Mouse (Mus musculus) retina, postnatal 7 days (tissue): ENCODE results near the gene Brf1.
A peak's percentile ranks its signal among the peaks of the same experiment; 100 is the strongest.

Experiments
- DNase-seq: peaks from one replicate; pipeline ENCODE4 v3.0.0-alpha.2; 2012; ENCODE audit warnings: low read depth, low spot score

The Brf1 gene

GRCm38 (mm10) chr12:112940238-112940637 is 60.3 kb downstream of the Brf1 start:
- DNase-seq, result no peak

DNA sequence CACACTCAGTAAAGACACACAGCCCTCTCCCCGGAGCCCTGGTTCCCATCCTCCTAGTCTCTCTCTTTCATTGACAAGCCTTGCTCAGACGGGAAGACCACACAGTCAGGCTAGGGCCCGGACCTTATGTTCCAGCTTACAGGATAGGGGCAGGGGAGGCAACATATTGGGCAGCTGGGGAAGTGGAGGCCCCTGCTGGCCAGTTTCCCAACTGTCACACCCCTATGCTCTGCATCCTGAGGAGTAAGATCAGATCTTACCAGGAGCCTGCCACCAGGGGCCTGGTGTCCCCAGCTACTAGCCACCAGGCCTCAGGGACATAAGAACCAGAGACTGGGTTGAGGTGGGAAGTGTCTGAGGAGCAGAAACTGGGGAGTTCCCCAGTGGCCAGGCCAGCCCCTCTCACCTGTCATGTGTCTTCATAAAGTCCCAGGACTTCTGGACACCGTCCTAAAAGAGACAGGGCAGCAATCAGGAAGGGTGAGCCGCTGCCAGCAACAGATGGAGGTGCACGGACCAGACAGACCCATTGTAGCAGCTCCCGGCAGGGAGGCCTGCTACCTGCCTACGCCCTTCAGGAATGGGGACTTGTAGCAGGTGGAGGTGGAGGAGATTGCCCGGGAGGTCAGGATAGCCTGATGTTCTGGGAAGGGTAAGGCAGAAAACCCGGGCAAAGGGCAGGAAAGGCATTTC is 61.5 kb downstream of the Brf1 start:
- DNase-seq, result peak; percentile 40

- DNase-seq, result no peak
Observed at GRCm38 (mm10) chr12:112938366-112938765, 62.1 kb downstream of the Brf1 start.

DNA sequence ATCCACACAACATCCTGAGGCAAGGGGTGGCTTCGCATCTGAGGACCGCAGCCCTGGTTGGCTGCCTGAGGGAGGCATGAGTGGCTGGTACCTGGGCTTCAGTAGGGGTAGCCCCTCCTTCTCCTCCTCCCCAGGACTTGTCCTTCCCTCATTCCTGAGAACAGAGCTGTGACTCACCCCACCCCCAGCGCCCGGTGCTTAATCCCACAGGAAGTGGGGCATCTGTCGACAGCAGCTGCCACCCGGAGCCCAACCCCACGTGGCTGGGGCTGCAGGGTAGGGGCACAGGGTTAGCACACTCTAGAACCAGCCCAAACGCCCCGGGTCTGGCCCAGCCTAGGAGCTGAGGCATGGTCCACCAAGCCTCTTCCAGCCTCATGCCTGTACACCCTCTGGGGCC is 62.6 kb downstream of the Brf1 start:
- peak; percentile 59 for DNase-seq

- no peak for DNase-seq
Observed at GRCm38 (mm10) chr12:112932647-112933046, 67.9 kb downstream of the Brf1 start.

- peak; percentile 54 for DNase-seq
Observed at GRCm38 (mm10) chr12:112929562-112930352, 70.7 kb downstream of the Brf1 start, which contains the start of gene Jag2. TSS of gene Jag2 (minus strand) at chr12:112929776.

GRCm38 (mm10) chr12:112928401-112929241 is 71.9 kb downstream of the Brf1 start:
- peak; percentile 43 for DNase-seq

DNA sequence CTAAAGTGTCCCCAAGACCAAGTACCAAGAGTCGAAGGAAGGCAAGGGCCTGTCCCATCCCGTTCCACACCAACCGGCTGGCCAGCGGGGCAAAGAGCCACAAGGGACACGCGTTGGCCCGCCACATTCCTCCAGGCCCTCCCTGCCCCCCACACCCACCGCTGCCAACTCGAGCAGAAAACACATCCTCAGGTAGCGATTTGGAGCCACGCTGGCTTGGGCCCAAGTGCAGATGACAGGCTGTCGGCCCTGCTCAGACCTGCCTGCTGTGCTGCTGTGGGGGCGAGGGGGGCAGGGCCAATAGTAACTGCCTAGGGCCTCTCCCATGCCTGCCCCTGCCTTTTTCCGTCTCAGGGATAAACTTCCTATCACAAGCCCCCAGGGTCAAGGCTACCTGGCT is 73.2 kb downstream of the Brf1 start:
- DNase-seq, result no peak

DNA sequence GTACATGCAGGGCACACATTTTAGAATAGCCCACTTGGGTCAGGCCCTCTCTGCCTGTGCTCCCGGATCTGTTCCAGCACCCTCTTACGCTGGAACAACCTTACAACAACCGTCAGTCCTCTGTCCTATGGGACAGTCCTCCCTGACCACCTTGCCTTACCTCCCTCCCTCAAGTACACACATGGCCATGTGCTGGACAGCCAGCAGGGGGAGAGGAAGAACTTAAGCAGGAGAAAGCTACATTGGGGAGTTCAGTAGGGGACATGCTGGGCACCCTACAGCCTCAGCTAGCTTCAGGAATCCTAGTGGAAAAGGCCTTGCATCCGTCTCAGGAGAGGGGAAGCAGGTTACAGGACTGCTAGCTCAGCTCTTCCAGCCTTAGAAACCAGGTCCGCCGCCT is 74.6 kb downstream of the Brf1 start:
- no peak for DNase-seq

DNA sequence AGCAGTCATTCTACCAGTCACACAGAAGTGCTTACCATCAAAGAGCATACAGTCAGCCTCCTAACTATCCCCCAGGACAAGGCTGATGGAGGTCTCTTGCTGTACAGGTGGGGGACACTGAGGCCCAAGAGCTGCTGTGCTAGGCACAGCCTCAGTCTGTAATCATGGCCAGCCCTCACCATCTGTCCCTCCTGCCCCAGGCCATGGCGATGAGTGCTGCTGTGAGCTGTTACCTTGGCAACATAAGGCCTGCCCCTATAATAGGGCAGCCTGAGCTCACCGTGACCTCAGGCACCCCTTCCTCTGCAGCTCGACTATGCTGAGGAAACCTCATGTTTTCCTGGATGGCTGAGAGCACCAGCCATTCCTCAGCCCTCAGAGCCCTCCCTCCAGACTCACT is 78.0 kb downstream of the Brf1 start:
- no peak for DNase-seq

GRCm38 (mm10) chr12:112921518-112921917 is 79.0 kb downstream of the Brf1 start:
- DNase-seq, result no peak

- DNase-seq, result no peak
Observed at GRCm38 (mm10) chr12:112917906-112918305, 82.6 kb downstream of the Brf1 start.

DNA sequence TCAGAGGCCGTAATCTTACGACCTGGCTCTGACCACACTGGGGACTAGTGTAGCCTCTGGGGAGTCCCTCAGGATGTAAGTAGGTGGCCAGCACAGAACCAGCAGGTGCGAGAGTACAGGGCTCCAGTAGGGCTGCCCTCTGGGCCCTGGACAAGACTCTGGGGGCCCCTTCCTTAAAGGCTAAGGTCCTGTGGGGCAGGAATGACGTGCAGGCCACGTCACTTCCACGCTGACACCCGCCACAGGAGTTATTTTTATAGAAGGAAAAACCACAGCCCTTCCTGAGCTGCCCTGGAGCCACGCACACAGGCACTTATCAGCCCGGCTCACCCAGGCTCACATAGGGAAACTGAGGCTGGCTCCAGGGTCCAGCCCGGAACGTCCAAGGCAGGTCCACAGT is 83.0 kb downstream of the Brf1 start:
- DNase-seq, result no peak

GRCm38 (mm10) chr12:112916698-112917400 is 83.7 kb downstream of the Brf1 start:
- no peak for DNase-seq

DNA sequence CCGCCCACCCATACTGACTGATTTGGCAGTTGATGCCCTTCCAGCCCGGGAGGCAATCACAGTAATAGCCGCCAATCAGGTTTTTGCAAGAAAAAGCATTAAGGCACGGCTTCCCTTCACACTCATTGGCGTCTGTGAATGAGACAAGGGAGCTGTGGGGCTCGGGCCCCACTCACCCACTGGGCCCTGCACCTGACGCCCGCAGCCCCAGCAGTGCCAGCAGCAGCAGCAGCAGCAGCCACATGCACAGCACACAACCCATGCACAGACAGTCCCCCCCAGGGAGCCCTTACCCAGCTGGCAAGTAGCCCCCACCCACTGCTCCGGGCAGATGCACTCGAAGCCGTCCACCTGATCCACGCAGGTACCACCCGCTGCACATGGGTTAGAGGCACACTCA is 84.9 kb downstream of the Brf1 start:
- no peak for DNase-seq

DNA sequence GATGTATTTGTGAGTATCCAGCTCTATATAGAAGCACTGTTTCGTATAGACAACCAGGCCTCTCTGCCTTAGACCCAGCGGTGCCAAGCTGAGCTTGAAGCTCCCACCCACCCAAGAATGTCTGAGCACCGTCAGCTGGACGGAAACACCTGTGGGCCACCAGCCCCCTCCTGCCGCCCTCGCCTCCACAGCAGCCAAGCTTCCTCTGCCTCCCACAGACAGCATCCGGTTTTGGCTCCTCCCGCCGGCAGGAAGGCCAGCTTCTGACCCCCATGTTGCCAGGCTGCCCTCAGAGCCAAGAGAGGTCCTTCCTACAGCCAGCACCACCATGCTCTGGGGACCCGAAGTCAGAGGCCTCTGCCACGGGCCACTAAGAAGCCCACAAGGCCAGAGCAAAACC is 86.0 kb downstream of the Brf1 start:
- no peak for DNase-seq

- no peak for DNase-seq
Observed at GRCm38 (mm10) chr12:112912951-112913745, 87.4 kb downstream of the Brf1 start.

- no peak for DNase-seq
Observed at GRCm38 (mm10) chr12:112911701-112912100, 88.8 kb downstream of the Brf1 start.
